Mouse (Mus musculus) left cerebral cortex, postnatal 36 days (tissue): ENCODE results near the gene Tial1. TPM values are rescaled to one million over a fixed set of nuclear protein-coding genes. Genes with fewer than 3 reads are reported as not detected.

Experiments
- microRNA-seq: library from miRNA; unstranded; fragments of <30 nt; microRNA quantifications from one replicate; pipeline ENCODE4 v1.2.0, GENCODE M21; 2022
- total RNA-seq, 2 experiments: library from RNA; stranded (reverse); gene quantifications; 2 replicates each; pipeline ENCODE4 v1.2.3; 2021

Gene Tial1
- total RNA-seq, 2 experiments from 2014 or later, result 79.3 to 119 TPM

Small RNAs within 50 kb of the gene (microRNA-seq; reads per million reads assigned to microRNA genes)
- not detected for gene Gm24365

Other genes with a start within 250 kb of the Tial1 start
- gene Armc5, start 224.4 kb downstream of the Tial1 start, total RNA-seq, result 10 to 100 TPM; 11.3 to 13.6 TPM
- 1 to 10 TPM; 2.7 to 3.7 TPM for gene 9130023H24Rik, start 223.7 kb downstream of the Tial1 start, total RNA-seq
- 10 to 100 TPM; 19.0 to 22.6 TPM for gene Tgfb1i1, start 214.9 kb downstream of the Tial1 start, total RNA-seq
- not detected for gene Slc5a2, start 196.1 kb downstream of the Tial1 start, total RNA-seq
- 10 to 100 TPM; 23.5 to 26.3 TPM for gene BC017158, start 163.5 kb downstream of the Tial1 start, total RNA-seq
- gene Rgs10, start 43.0 kb downstream of the Tial1 start, total RNA-seq, result 10 to 100 TPM; 47.8 to 50.1 TPM
- 1 to 10 TPM; 6.0 to 7.7 TPM for gene Bag3, start 61.9 kb upstream of the Tial1 start, total RNA-seq
- gene Inpp5f, start 149.6 kb upstream of the Tial1 start, total RNA-seq, result 10 to 100 TPM; 88.9 to 94.6 TPM